Mouse (Mus musculus) lung, postnatal 4 days (tissue): ENCODE data around the gene Shoc2.

Experiments
- DNase-seq, 2 experiments: peaks; one replicate each; pipeline ENCODE4 v3.0.0; 2021

The Shoc2 gene

DNA sequence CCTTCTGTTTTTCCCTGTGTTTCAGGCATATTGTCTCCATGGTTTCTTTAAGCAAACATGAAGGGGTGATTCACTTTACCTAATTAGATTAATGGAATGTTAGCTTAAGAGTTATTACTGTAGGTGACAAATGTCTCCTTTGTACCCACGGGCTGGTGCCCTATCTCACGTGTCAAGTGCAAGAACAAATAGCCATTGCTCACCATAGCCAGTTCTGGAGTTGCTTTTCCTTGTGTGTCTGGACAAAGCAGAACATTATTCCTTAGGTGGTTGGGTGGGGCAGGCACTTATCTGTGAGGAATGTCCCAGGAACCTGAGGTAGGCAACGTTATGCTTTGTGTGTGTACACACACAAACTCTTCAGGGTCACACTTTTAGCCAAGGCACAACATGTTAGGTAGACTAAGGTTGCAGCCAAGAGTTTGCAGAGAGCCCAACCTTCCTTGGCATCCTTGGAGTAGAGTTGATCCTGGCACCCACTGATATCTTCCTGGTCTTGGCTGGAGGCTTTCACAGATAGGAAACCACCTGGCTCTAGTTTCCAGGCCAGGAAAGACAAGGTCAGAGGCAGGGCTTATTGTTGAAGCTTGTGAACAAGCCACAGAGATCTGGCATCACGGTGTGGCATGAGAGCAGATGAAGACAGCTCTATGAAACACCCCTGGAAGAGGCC lies 96.4 kb downstream of the Shoc2 start:
- peak; percentile 13 to 32 for DNase-seq

DNA sequence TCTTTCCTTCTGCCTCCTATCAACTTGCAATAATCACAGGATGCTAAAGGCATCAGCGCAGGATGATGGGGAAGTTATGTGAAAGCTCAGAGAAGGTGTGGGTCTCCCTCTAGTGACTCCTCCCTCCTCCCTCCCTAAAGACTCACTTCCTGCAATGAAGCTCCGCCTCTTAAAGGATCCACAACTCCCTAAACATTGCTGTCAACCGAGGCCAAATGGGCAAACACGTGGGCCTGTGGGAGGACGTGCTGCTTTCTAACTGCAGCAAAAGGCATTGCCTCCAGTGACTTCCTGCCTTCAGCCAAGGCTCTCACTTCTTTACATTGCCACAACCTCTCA lies 96.9 kb downstream of the Shoc2 start:
- no peak for DNase-seq

DNA sequence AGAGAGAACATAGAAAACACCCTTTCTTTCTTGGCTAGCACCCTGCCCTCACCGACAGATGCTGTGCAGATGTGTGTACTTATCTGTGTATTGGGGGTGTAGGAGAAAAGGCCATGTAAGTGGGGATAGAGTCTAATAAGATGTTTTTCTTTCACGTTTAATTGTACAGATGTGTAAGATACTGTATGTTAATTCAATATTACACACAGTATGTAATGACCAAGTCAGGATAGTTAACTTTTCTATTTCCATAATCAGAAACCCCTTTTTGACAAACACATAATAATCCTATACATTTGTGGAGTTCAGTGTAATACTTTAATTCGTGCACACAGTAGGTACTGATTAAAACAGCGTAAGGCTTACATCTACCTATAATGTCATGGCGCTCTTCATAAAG lies 99.7 kb downstream of the Shoc2 start, which contains the start of gene Adra2a:
Adra2a (plus strand) TSS at position 301 of the 400 bp plus-strand sequence.
- no peak for DNase-seq

DNA sequence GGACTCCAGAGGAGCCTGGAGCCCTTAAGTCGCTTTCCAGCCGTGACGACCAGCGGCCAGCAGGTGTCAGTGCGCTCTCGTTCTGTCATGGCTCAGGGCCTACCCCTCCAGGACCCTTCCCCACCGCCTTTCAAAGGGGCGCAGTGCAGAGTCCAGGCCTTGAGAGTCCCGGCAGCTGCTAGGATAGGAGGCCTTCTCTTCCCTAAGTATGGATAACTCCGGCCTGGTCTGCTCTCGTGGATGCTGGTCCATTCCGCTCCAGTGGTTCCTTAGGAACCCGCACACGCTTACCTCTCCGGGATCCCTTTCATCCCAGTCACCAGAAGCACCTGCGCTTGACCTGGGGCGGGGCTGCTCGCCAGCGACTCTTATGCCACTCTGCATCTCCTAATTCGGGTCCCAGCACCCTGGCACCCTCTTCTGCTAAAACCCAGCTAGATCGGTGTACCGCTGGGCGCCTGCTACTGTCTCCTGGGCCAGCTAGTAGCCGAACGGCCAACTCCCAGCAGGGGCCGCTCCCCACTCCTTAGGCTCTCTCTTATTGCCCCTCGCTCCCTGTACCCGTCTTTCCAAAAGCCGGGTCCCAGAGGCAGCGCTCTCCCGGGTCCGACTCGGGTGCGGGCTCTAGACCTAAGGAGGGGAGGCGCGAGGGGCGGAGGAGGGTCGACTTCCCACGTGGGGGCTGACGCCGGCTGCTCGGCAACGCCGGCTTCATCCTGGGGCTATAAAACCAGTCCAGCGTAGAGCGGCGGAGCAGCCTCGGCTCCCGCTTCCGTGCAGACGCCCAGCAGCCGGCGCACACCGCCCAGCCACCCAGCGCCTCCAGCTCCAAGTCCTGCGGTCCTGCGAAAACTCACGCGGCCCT lies 100.6 kb downstream of the Shoc2 start:
- DNase-seq = peak; percentile 62 to 69

DNA sequence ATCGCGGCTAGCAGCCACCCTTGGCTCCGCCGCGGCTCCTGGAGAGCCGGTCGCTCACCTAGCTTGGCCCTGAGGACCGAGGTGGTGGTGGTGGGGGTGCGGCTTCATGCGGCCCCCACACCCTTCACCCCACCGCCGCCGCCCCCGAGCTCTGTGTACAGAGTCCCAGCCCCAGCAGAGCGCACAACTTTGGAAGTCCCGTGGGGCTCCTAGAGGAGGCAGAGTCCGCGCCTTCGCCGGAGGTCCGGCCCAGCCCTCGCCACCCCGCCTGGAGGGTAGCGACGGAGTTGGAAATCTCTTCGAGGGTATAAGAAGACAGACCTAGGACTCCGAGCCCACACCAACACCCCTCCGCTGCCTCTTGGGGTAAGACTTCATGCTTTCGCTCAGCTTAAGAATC lies 101.3 kb downstream of the Shoc2 start:
- DNase-seq = peak in 1 of 2 experiments; percentile 20

DNA sequence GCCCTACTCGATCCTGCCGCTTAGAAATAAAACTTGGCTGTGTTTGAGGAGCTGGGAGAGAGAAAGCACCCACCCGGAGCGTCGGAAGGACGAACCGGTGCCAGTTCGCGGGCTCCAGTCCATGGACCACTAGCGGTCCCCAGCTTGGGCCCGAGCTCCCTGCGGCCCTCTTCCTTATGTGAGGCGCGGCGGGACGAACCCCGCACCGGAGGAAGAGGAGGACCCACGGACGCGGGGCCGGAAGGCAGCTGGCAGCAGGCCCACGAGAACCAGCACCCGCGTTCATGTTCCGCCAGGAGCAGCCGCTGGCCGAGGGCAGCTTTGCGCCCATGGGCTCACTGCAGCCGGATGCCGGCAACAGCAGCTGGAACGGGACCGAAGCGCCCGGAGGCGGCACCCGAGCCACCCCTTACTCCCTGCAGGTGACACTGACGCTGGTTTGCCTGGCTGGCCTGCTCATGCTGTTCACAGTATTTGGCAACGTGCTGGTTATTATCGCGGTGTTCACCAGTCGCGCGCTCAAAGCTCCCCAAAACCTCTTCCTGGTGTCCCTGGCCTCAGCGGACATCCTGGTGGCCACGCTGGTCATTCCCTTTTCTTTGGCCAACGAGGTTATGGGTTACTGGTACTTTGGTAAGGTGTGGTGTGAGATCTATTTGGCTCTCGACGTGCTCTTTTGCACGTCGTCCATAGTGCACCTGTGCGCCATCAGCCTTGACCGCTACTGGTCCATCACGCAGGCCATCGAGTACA lies 102.0 kb downstream of the Shoc2 start:
- DNase-seq = peak; percentile 25 to 35

DNA sequence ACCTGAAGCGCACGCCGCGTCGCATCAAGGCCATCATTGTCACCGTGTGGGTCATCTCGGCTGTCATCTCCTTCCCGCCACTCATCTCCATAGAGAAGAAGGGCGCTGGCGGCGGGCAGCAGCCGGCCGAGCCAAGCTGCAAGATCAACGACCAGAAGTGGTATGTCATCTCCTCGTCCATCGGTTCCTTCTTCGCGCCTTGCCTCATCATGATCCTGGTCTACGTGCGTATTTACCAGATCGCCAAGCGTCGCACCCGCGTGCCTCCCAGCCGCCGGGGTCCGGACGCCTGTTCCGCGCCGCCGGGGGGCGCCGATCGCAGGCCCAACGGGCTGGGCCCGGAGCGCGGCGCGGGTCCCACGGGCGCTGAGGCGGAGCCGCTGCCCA lies 102.6 kb downstream of the Shoc2 start:
- no peak for DNase-seq

DNA sequence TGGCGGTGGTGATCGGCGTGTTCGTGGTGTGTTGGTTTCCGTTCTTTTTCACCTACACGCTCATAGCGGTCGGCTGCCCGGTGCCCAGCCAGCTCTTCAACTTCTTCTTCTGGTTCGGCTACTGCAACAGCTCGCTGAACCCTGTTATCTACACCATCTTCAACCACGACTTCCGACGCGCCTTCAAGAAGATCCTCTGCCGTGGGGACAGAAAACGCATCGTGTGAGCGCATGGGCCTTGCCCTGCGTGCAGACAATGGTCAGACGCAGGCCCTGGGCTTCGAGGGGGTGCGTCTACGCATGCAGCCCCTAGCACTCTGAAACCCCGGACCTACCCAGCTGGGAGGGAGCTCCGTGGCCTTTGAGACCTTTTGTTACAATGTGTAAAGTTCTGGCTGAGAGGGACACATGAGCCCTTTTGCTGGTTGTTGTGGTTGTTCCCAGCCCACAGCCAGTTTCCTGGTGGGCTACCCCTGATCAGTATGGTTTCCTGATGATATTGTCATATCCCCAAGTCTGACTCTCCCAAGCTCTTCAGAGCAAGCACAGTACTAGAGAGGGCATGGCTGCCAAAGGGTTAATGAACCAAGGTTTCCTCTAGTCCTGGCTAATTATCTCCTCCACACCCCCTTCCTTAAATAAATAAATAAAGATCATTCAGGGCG lies 103.4 kb downstream of the Shoc2 start:
- DNase-seq = no peak

DNA sequence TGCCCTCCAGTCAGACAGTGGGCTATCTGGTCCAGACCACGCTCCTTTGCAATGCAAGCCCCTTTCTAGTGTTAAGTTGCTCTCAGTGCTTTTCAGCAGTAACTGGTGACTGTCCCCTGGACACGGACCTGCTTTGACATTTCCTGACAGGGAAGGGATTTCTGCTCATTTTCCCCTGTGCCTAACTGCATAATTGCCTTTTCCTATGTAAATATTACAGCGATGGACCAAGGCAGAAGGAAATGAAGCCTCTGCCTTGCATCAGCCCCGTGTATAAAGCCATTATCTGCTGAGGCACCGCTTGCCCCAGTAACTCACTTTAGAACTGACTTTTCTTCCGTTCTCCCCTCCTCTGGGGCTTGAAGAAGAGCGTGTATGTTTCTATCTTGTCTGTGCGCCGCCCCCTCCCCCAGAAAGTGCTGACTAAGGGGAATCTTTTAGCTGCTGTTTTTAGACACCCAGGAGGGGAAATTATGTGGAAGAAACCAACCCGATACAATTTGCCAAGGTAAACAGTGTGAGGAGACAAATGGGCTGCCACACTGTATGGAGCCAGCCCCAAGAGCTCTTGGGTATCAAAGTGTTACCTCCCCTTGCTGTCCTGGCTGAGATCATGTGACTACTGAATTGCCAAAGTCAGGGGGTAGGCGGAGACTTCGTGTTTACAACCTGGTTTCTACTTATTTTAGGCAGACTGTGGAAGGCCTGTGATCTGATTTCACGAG lies 104.2 kb downstream of the Shoc2 start:
- DNase-seq = no peak

DNA sequence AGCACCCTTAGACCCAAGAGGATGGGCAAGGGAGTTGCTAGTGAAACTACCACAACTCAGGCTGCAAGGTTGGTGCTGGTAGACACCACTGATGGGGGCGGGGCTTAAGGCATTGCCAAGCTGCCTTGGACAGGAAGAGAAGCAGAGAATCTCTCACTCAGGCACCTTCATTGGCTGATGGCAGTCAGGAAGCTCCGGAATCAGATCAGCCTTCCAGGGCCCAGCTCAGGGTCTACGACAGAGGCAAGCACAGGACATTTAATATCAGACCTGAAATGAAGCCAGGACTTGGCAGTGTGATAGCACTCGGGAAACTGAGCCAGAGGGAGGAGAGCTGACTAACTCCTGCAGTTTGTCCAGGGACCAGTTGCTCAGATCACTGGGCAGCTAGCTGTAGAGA lies 107.5 kb downstream of the Shoc2 start:
- no peak for DNase-seq

DNA sequence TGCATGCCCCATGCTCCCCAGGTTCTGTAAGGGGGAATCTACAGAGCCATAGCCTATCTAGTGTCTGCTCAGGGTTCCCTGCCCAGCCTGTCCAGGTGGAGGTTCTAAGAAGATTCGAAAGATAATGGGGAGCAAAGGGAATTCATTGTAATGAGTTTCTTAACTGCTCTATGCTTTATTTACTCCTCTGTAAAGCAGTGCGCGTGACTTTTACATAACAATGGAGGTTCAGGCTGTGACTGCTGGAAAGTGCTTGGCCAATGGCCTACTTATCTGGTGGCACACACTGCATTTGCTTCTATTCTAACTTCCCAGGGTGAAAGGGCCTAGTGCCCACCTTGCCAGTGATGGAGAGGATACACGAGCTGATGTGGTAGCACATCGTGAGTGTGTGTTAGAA lies 111.7 kb downstream of the Shoc2 start:
- DNase-seq = no peak

DNA sequence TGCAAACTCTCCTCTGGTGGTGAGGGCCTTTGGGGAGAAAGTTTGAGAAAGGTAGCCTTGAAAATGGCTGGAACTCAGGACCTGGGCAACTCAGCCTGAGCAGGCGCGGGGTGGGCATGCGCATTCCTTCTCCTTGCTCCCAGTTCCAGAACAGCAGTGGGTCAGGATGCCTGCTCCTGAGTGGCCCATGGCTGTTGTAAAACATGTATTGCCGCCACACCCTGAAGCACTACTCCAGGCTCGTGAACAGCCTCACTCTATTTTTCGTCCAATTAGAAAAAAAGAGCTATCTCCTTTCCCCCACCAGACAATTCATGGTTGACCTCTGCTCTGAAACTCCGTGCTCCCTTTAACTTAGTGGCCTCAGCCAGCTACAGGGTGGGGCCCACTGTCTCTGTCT lies 124.3 kb downstream of the Shoc2 start:
- DNase-seq = no peak

DNA sequence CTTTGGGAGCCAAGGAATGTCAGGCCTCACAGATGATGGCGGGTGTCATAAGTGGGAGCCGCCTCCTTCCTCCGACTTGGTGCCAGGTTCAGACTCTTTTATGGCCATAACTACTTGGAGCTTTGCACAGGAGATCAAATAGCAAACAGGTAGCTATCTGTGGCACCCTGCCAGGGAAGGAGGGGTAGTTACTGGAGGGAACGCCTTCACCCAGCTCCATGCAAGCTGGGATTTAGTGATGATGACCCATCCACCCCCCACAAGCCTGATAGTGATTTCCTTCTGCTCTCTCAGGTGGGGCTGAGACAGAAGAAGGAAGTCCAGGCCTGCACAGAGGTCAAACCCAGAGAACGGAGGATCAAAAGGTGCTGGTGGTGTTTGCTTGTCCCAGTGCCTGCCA lies 126.4 kb downstream of the Shoc2 start:
- DNase-seq = peak; percentile 36 to 40

DNA sequence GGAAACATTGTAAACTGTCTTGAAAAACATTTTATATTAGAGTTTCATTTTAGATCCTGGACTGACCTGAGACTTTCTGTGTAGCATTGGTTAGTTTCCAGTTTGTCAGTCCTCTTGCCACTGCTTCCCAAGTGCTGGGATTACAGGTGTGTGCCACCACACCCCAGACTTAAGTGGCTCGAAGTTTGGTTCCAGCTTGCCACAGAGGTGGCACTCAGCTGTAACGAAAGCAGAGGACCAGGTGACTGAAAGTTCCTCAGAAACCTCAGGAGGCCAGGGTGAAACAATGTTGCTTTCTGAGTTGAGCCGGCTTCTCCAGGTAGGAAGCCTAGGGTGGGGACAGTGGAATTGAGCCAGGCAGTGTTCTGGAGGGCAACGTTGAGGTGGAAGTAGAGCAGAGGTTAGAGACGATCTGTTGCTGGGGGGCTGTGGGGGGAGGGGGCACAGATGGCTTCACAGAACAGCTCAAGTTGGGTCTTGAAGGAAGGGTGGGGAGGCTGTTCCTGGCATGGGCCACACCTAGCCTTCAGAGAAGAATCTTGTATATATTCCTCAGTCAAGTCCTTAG lies 128.2 kb downstream of the Shoc2 start:
- DNase-seq = no peak

DNA sequence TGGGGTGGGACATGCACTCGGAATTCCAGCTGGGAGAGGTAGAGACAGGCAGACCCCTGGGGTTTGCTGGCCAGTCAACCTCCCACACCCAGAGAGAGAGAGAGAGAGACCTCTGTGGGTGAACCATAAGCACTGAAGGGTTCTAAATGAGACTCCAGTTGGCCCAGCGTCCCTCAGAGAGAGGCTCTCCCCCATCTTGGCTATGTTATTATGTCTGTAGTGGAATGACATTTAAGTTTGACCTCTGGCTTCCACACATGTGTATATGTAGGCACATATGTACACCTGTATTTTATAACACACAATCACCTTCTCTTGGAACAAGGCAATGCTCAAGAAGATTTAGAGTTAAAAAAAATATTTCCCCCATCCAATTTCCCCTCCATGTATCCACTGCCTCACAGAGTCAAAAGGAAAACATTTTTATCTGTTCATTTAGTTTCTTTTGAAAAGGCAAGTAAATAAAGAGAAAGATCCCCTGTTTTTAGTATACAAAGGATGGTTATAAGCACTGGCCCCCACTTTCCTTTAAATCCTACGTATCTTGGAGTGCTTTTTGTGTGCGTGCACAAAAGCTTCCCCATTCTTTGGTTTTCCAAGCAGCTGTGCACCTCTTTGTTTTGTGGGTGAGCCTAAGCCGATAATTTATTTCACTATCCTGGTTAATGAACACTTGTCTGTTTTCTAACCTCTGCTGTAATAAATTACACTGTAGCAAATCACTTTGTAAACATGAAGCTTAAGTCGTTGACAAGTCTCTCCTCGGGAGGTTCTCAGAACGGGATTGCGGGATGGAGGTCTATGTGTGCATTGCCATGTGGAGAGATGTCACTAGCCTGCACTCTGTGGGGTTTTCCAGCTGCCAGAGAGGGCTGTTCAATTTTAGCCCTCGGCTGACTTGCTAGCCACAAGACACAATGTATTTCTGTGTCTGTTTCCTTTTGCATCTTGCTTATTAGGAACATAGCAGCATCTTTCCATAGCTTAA lies 132.6 kb downstream of the Shoc2 start:
- no peak for DNase-seq

DNA sequence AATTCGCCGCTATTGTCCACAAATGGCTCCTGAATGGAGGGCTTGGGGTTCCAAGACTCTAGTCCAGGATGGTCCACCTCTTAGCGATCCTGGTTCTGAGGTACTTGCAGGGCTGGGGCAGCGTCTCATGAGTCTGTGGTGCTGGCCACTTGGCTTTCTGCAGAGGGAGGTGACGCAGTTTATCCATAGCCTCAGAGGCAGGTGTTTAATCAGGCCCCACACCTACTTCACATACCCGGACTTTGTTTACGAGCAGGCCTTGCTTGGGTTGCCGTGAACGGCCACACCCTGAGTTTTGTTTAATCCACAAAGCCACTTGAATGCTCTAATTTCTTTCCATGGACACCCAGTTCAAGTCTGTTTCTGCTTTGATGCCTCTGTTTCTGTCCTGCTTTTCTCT lies 137.2 kb downstream of the Shoc2 start:
- DNase-seq = no peak

DNA sequence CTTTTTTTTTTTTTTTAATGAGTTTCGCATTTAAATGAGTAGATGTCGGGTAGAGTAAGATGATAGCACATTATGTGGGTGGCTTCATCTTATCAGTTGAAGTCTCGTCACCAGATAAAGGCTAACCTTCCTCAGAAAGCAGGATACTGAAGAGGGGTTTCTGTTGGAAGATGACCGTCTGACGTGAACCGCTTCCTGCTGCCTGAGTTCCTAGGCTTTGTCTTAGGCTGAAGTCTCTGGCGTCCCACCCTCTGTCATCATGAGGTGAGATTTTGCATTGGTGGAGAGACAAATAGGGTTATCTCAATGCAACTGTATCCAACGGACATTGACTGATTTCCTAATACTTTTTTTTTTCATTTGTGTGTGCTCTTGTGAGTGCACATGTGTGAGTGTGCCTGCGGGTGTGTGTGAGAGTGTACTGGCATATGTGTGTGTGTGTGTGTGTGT lies 137.6 kb downstream of the Shoc2 start:
- no peak for DNase-seq
